Comparison of ENCODE assay signal across 18 mouse cellular contexts in the genomic region with DNA sequence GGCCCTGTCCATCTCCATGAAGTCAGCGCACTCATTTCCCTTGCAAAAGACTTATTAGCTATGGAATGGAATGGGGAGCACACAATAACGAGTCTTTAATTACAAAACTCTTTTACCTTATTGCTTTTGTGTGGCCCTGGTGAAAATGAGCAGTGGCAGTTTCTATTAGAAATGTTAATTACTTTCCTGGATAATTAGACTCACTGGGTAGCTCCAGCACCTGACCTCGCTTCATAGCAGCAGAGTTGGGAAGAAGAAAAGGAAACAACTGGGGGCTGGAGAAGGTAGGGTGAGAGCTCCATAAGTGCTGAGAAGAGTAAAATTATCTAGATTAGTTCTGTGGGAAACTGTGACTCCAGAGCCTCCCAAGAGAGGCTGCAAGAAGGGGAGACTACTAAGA.
DNase-seq lines count a peak whose midpoint lies in the region; ATAC-seq and TF ChIP-seq lines count a peak whose summit lies in the region.
"Had no signal": no experiment of that assay in that cellular context is flagged by ENCODE, and none has a peak within 500 bp of the region (broad histone marks: within the 10 kb centered on the region; RNA-seq: fewer than 3 reads in every experiment).

No protein-coding gene starts in this region.

- no peaks in the 10 kb centered on the region for H3K36me3 ChIP-seq in forebrain, embryonic 14.5 days (ENCODE audit: control insufficient read depth, insufficient read depth, low read length)
- H3K36me3 ChIP-seq in forebrain, postnatal 0 days (ENCODE audit: insufficient read depth), result no peaks in the 10 kb centered on the region
- H3K36me3 ChIP-seq in hindbrain, postnatal 0 days (ENCODE audit: insufficient read depth, low read length), result no peaks in the 10 kb centered on the region
- H3K36me3 ChIP-seq in hindbrain, embryonic 11.5 days (ENCODE audit: control insufficient read depth, insufficient read depth, low read length), result no peaks in the 10 kb centered on the region
- H3K36me3 ChIP-seq in neural tube, embryonic 14.5 days (ENCODE audit: control insufficient read depth, insufficient read depth, low read length), result no peaks in the 10 kb centered on the region
- H3K36me3 ChIP-seq: embryonic facial prominence, embryonic 10.5 days; heart, embryonic 15.5 days had no signal

- no peak overlapping the region for H3K27ac ChIP-seq in forebrain, embryonic 14.5 days (ENCODE audit: low read depth, low read length)
- no peak overlapping the region for H3K27ac ChIP-seq in forebrain, postnatal 0 days (ENCODE audit: low read depth, low read length)
- no peak overlapping the region for H3K27ac ChIP-seq in hindbrain, postnatal 0 days
- no peak overlapping the region for H3K27ac ChIP-seq in hindbrain, embryonic 11.5 days (ENCODE audit: low read depth, low read length)
- no peak overlapping the region for H3K27ac ChIP-seq in neural tube, embryonic 14.5 days (ENCODE audit: low read depth, low read length)
- H3K27ac ChIP-seq: embryonic facial prominence, embryonic 10.5 days; heart, adult 2 months; heart, embryonic 15.5 days had no signal

- H3K9me3 ChIP-seq in forebrain, embryonic 14.5 days (replicated peaks; ENCODE audit: control insufficient read depth, low read length), result no peaks in the 10 kb centered on the region
- no peaks in the 10 kb centered on the region for H3K9me3 ChIP-seq in forebrain, postnatal 0 days (ENCODE audit: low read length)
- no peaks in the 10 kb centered on the region for H3K9me3 ChIP-seq in hindbrain, postnatal 0 days (ENCODE audit: low read length)
- no peaks in the 10 kb centered on the region for H3K9me3 ChIP-seq in hindbrain, embryonic 11.5 days (ENCODE audit: control insufficient read depth, low read length)
- H3K9me3 ChIP-seq in neural tube, embryonic 14.5 days (ENCODE audit: control insufficient read depth, low read length), result no peaks in the 10 kb centered on the region
- H3K9me3 ChIP-seq: embryonic facial prominence, embryonic 10.5 days; heart, embryonic 15.5 days had no signal

- ATAC-seq in forebrain, embryonic 14.5 days, result no peak
- no peak for ATAC-seq in forebrain, postnatal 0 days
- ATAC-seq in hindbrain, postnatal 0 days, result peak; percentile 49; the same call in 1 of the 2 replicates
- ATAC-seq in hindbrain, embryonic 11.5 days (ENCODE audit: low FRiP score), result no peak
- ATAC-seq in neural tube, embryonic 14.5 days (ENCODE audit: low read depth), result peak; percentile 41; the same call in 1 of the 2 replicates

- no peak overlapping the region for H3K4me3 ChIP-seq in forebrain, embryonic 14.5 days (ENCODE audit: low read depth, low read length)
- H3K4me3 ChIP-seq in forebrain, postnatal 0 days (ENCODE audit: low read depth, low read length), result no peak overlapping the region
- H3K4me3 ChIP-seq in hindbrain, postnatal 0 days (ENCODE audit: low read length), result no peak overlapping the region
- no peak overlapping the region for H3K4me3 ChIP-seq in hindbrain, embryonic 11.5 days (ENCODE audit: low read depth, low read length)
- H3K4me3 ChIP-seq in neural tube, embryonic 14.5 days (ENCODE audit: low read depth, low read length), result no peak overlapping the region
- H3K4me3 ChIP-seq: embryonic facial prominence, embryonic 10.5 days; heart, adult 2 months; heart, embryonic 15.5 days had no signal

- WGBS in forebrain, embryonic 14.5 days, result 9% methylated on average over 3 of the region's 3 CpGs
- WGBS in forebrain, postnatal 0 days, result 23% methylated on average over 3 of the region's 3 CpGs
- WGBS in hindbrain, postnatal 0 days, result 51% methylated on average over 3 of the region's 3 CpGs
- 73% methylated on average over 3 of the region's 3 CpGs for WGBS in hindbrain, embryonic 11.5 days
- 58% methylated on average over 3 of the region's 3 CpGs for WGBS in neural tube, embryonic 14.5 days

- H3K4me2 ChIP-seq in forebrain, embryonic 14.5 days (ENCODE audit: low read length), result no peak overlapping the region
- H3K4me2 ChIP-seq in forebrain, postnatal 0 days (ENCODE audit: low read depth), result no peak overlapping the region
- no peak overlapping the region for H3K4me2 ChIP-seq in hindbrain, postnatal 0 days (ENCODE audit: low read depth, low read length)
- H3K4me2 ChIP-seq in hindbrain, embryonic 11.5 days (replicated peaks; ENCODE audit: low read depth, low read length), result no peak overlapping the region
- H3K4me2 ChIP-seq in neural tube, embryonic 14.5 days (ENCODE audit: low read depth, low read length), result no peak overlapping the region
- H3K4me2 ChIP-seq: heart, embryonic 11.5 days; heart, embryonic 15.5 days had no signal

- DNase-seq in forebrain, embryonic 14.5 days (ENCODE audit: low spot score), result peak; percentile 17
- DNase-seq in forebrain, postnatal 0 days, result no peak
- DNase-seq in hindbrain, postnatal 0 days (ENCODE audit: low spot score), result peak; percentile 10
- DNase-seq in hindbrain, embryonic 11.5 days (ENCODE audit: low spot score), result no peak
- DNase-seq in neural tube, embryonic 10.5 days (ENCODE audit: extremely low spot score, low spot score), result no peak
- DNase-seq in lung, postnatal 36 days, result no peak
- DNase-seq: adrenal gland, adult 2 months; adrenal gland, postnatal 25 days; cerebellum, adult 2 months; cerebellum, postnatal 10 days; gastrocnemius, postnatal 14 days; heart, adult 2 months; heart, postnatal 14 days; kidney, adult 11 months had no signal

- H3K4me1 ChIP-seq in forebrain, embryonic 14.5 days (ENCODE audit: control insufficient read depth, insufficient read depth, low read length), result 0 out of 2 replicates have a peak, but pooled peaks cover 2% of the 10 kb centered on the region
- H3K4me1 ChIP-seq in forebrain, postnatal 0 days (ENCODE audit: insufficient read depth), result no peaks in the 10 kb centered on the region
- H3K4me1 ChIP-seq in hindbrain, postnatal 0 days (ENCODE audit: insufficient read depth, low read length), result no peaks in the 10 kb centered on the region
- no peaks in the 10 kb centered on the region for H3K4me1 ChIP-seq in hindbrain, embryonic 11.5 days (replicated peaks; ENCODE audit: control insufficient read depth, insufficient read depth, low read length)
- no peaks in the 10 kb centered on the region for H3K4me1 ChIP-seq in neural tube, embryonic 14.5 days (ENCODE audit: control insufficient read depth, insufficient read depth, low read length)
- H3K4me1 ChIP-seq: embryonic facial prominence, embryonic 10.5 days; heart, embryonic 15.5 days had no signal

- H3K27me3 ChIP-seq in forebrain, embryonic 14.5 days (replicated peaks; ENCODE audit: control insufficient read depth, insufficient read depth, low read length), result no peaks in the 10 kb centered on the region
- H3K27me3 ChIP-seq in forebrain, postnatal 0 days (ENCODE audit: insufficient read depth, low read length), result no peaks in the 10 kb centered on the region
- H3K27me3 ChIP-seq in hindbrain, postnatal 0 days (ENCODE audit: insufficient read depth, low read length), result no peaks in the 10 kb centered on the region
- H3K27me3 ChIP-seq in hindbrain, embryonic 11.5 days (ENCODE audit: control insufficient read depth, insufficient read depth, low read length), result no peaks in the 10 kb centered on the region
- H3K27me3 ChIP-seq in neural tube, embryonic 14.5 days (ENCODE audit: control insufficient read depth, insufficient read depth, low read length), result no peaks in the 10 kb centered on the region
- H3K27me3 ChIP-seq: heart, embryonic 15.5 days had no signal

- no peak for TF ChIP-seq CTCF in forebrain, postnatal 0 days (IDR thresholded peaks at IDR 0.05; ENCODE audit: low read depth)
- TF ChIP-seq CTCF in hindbrain, postnatal 0 days (IDR thresholded peaks at IDR 0.05; ENCODE audit: low read depth), result no peak

- no peak overlapping the region for H3K9ac ChIP-seq in forebrain, embryonic 14.5 days (ENCODE audit: low read length)
- H3K9ac ChIP-seq in forebrain, postnatal 0 days, result no peak overlapping the region
- H3K9ac ChIP-seq in hindbrain, postnatal 0 days (replicated peaks; ENCODE audit: low read length), result no peak overlapping the region
- H3K9ac ChIP-seq in hindbrain, embryonic 11.5 days (ENCODE audit: low read depth, low read length), result no peak overlapping the region
- no peak overlapping the region for H3K9ac ChIP-seq in neural tube, embryonic 14.5 days (replicated peaks; ENCODE audit: low read depth, low read length)
- H3K9ac ChIP-seq: heart, embryonic 15.5 days had no signal

Comparison
In these comparisons a context has a peak if more than half of its experiments do, and no peak if none do; other contexts are left out.
1. ATAC-seq: peak in hindbrain, postnatal 0 days (single experiment) and neural tube, embryonic 14.5 days (single experiment); none in forebrain, embryonic 14.5 days (single experiment), forebrain, postnatal 0 days (single experiment) and hindbrain, embryonic 11.5 days (single experiment).
2. DNase-seq: peak in forebrain, embryonic 14.5 days (single experiment) and hindbrain, postnatal 0 days (single experiment); none in forebrain, postnatal 0 days (single experiment), hindbrain, embryonic 11.5 days (single experiment), neural tube, embryonic 10.5 days (single experiment) and lung, postnatal 36 days (single experiment).